8 mouse cellular contexts compared by ENCODE assay signal in the genomic region with DNA sequence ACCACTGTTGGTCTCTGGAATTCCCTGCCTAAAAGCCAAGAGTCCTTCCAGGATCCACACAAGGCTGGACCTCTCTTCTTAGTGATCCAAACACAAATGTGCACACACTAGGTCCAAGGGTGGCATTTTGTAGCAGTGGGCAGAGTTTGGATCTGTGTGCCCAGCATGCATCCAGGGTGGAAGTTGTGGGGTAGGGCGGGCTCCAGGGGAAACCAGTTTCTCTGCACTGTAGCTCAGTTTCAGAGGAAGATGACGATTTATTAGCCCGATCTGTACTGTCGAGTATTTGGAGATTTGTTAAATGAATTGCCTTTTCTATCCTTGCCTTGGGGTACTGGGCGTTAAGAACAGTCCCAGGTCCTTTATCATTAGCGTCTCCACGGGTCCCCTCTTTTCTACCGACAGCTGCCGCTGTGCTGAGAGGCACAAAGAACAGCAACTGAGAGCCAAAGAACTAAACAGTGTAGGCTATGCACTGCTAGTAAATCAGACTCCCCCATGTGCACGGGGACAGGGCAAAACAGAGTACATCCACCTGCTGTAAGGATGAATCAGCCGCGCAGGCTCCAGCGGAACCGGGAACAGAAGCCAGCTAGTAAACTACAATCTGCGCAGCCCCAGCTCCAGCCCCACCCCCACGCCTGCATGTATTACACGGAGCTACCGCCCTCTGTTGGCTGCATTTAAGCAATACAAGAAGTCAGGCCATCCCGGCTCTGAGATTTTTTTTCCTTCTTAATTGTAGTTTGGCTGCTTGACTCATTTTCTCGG. TPM values are rescaled to one million over a fixed set of nuclear protein-coding genes. Genes with fewer than 3 reads are reported as not detected.
DNase-seq lines count a peak whose midpoint lies in the region; ATAC-seq and TF ChIP-seq lines count a peak whose summit lies in the region.

No protein-coding gene starts in this region.

- H3K27me3 ChIP-seq in hindbrain, postnatal 0 days (ENCODE audit: insufficient read depth, low read length), result no peaks in the 10 kb centered on the region

- TF ChIP-seq CTCF in gastrocnemius, adult 2 months (IDR thresholded peaks at IDR 0.05), result peak; percentile 89
- TF ChIP-seq CTCF in hindbrain, postnatal 0 days (IDR thresholded peaks at IDR 0.05; ENCODE audit: low read depth), result peak; percentile 88
- TF ChIP-seq CTCF in left cerebral cortex, adult 2 months (IDR thresholded peaks at IDR 0.05), result peak; percentile 90

- intact Hi-C loops in gastrocnemius, adult 2 months (cut with DNase I), result loop anchor here (1.0 kb wide), 1 partner anchor 65 kb away; no protein-coding TSS in a partner anchor
- intact Hi-C loops in left cerebral cortex, adult 2 months (cut with DNase I), result loop anchor here (1.0 to 10.0 kb wide), 2 partner anchors 65 to 260 kb away; no protein-coding TSS in a partner anchor

- peak; percentile 91 for DNase-seq in ZHBTc4 (ENCODE audit: low read depth, low spot score)
- peak; percentile 92 for DNase-seq in gastrocnemius, adult 2 months
- DNase-seq in hindbrain, postnatal 0 days (ENCODE audit: low spot score), result peak; percentile 97
- peak; percentile 91 to 93 for DNase-seq in left cerebral cortex, adult 2 months (ENCODE audit: extremely low spot score in 1 of 2, low spot score in 2 of 2)
- peak; percentile 93 for DNase-seq in right cerebral cortex, adult 18-20 months
- DNase-seq in urinary bladder, postnatal 14 days (ENCODE audit: low spot score), result peak; percentile 93

- peak overlapping the region; percentile 54 for H3K4me2 ChIP-seq in hindbrain, postnatal 0 days (ENCODE audit: low read depth, low read length)

- 0 out of 2 replicates have a peak overlapping the region, but pooled peaks have one; percentile 28 for H3K9ac ChIP-seq in hindbrain, postnatal 0 days (replicated peaks; ENCODE audit: low read length)

- H3K36me3 ChIP-seq in hindbrain, postnatal 0 days (ENCODE audit: insufficient read depth, low read length), result peaks cover 7% of the 10 kb centered on the region

- H3K27ac ChIP-seq in gastrocnemius, adult 2 months, result 0 out of 2 replicates have a peak overlapping the region, but pooled peaks have one; percentile 21
- peak overlapping the region; percentile 56; the same call in 1 of the 2 replicates for H3K27ac ChIP-seq in hindbrain, postnatal 0 days
- no peak overlapping the region for H3K27ac ChIP-seq in left cerebral cortex, adult 2 months

- WGBS in hindbrain, postnatal 0 days, result 6% methylated on average over 20 of the region's 20 CpGs

- peak; percentile 94 for ATAC-seq in common myeloid progenitor, adult 5-6 weeks (replicated peaks; ENCODE audit: low read depth, poor library complexity, severe bottlenecking)
- ATAC-seq in hindbrain, postnatal 0 days, result peak; percentile 85
- ATAC-seq in megakaryocyte, adult 5-6 weeks (ENCODE audit: poor library complexity, severe bottlenecking), result peak; percentile 64

- H3K4me3 ChIP-seq in gastrocnemius, adult 2 months, result peak overlapping the region; percentile 65
- peak overlapping the region; percentile 24 for H3K4me3 ChIP-seq in hindbrain, postnatal 0 days (ENCODE audit: low read length)
- peak overlapping the region; percentile 26; the same call in 1 of the 2 replicates for H3K4me3 ChIP-seq in left cerebral cortex, adult 2 months

- no peaks in the 10 kb centered on the region for H3K9me3 ChIP-seq in hindbrain, postnatal 0 days (ENCODE audit: low read length)

- H3K4me1 ChIP-seq in hindbrain, postnatal 0 days (ENCODE audit: insufficient read depth, low read length), result peaks cover 6% of the 10 kb centered on the region

RNA-seq across cellular contexts. Expression of gene Mapre3, which starts 39.7 kb away (rescaled TPM):
- not detected in 2 replicates for total RNA-seq in common myeloid progenitor, adult 5-6 weeks (2017)
- 10 to 100 TPM; 72.0 to 90.4 TPM for total RNA-seq in gastrocnemius, adult 2 months (2021)
- 51.7 and 55.8 TPM in 2 replicates for total RNA-seq in hindbrain, postnatal 0 days (2014; rRNA removed)
- 134 and 137 TPM in 2 replicates for polyA plus RNA-seq in hindbrain, postnatal 0 days (2015; fragmentation: Nextera tagmentation; extraction: Ambion mirVana)
- 100 to 1,000 TPM; 219 to 236 TPM for total RNA-seq in left cerebral cortex, adult 2 months (2021)
- total RNA-seq in megakaryocyte, adult 5-6 weeks (2015), result 0.25 and 0.98 TPM in 2 replicates
- total RNA-seq in megakaryocyte, adult 5-6 weeks (2017), result 0.26 and 0.41 TPM in 2 replicates

Comparison
In these comparisons a context has a peak if more than half of its experiments do, and no peak if none do; other contexts are left out.
1. RNA of gene Mapre3, which starts 39.7 kb away (total RNA-seq): 219 to 236 TPM in left cerebral cortex, adult 2 months, 72.0 to 90.4 TPM in gastrocnemius, adult 2 months and 51.7 to 55.8 TPM in hindbrain, postnatal 0 days; 0.25 to 0.98 TPM in megakaryocyte, adult 5-6 weeks and not detected in common myeloid progenitor, adult 5-6 weeks; every median in the first group is over 10 times any median in the second.
2. Peak in every context shown above with its lines, with median percentiles within 50 percentile points of each other: DNase-seq, ATAC-seq, H3K4me3 ChIP-seq and CTCF ChIP-seq.